Mouse (Mus musculus): ENCODE data around the gene Il12a. TPM values are rescaled to one million over a fixed set of nuclear protein-coding genes. Genes with fewer than 3 reads are reported as not detected.

The Il12a gene
- polyA plus RNA-seq, 1 experiment from 2014 or later = not detected

GRCm38 (mm10) chr3:68689346-68689745 lies 1.1 kb upstream of the Il12a start:
- Histone ChIP-seq H3K27me3 (ENCODE audit: control insufficient read depth, insufficient read depth, low read length) (no peaks in the 10 kb centered on the region; the same call in 1 of the 2 replicates), H3K9me3 (ENCODE audit: control insufficient read depth, low read length) (no peaks in the 10 kb centered on the region), H3K27ac (replicated peaks in 1 of 2; ENCODE audit: control insufficient read depth in 1 of 2, insufficient read depth in 1 of 2, low read depth in 2 of 2, low read length in 2 of 2) (no peak overlapping the region), H3K4me1 (ENCODE audit: control insufficient read depth in 2 of 2, insufficient read depth in 2 of 2, low read length in 2 of 2) (peaks cover 9 to 11% of the 10 kb centered on the region in 2 experiments), H3K36me3 (ENCODE audit: control insufficient read depth, insufficient read depth, low read length) (no peaks in the 10 kb centered on the region), H3K9ac (ENCODE audit: low read length) (no peak overlapping the region), H3K4me3 (ENCODE audit: control insufficient read depth in 1 of 2, insufficient read depth in 1 of 2, low read depth in 1 of 2, low read length in 2 of 2) (no peak overlapping the region), H3K4me2 (ENCODE audit: low read length) (no peak overlapping the region)
- WGBS = 88% methylated on average over 7 of the region's 7 CpGs
- no peak for ATAC-seq (ENCODE audit: insufficient number of reproducible peaks, insufficient read depth, low FRiP score, low read depth)

GRCm38 (mm10) chr3:68691100-68691778 lies 795 bp downstream of the Il12a start:
- Histone ChIP-seq H3K4me3 (ENCODE audit: control insufficient read depth in 1 of 2, insufficient read depth in 1 of 2, low read depth in 1 of 2, low read length in 2 of 2) (peak overlapping the region; percentile 23 to 27), H3K9me3 (ENCODE audit: control insufficient read depth, low read length) (no peaks in the 10 kb centered on the region), H3K4me2 (ENCODE audit: low read length) (peak overlapping the region; percentile 62), H3K27me3 (ENCODE audit: control insufficient read depth, insufficient read depth, low read length) (no peaks in the 10 kb centered on the region; the same call in 1 of the 2 replicates), H3K4me1 (ENCODE audit: control insufficient read depth in 2 of 2, insufficient read depth in 2 of 2, low read length in 2 of 2) (peaks cover 9 to 11% of the 10 kb centered on the region in 2 experiments), H3K27ac (replicated peaks in 1 of 2; ENCODE audit: control insufficient read depth in 1 of 2, insufficient read depth in 1 of 2, low read depth in 2 of 2, low read length in 2 of 2) (no peak overlapping the region), H3K36me3 (ENCODE audit: control insufficient read depth, insufficient read depth, low read length) (no peaks in the 10 kb centered on the region), H3K9ac (ENCODE audit: low read length) (peak overlapping the region; percentile 40; the same call in 1 of the 2 replicates)
- 45% methylated on average over 28 of the region's 28 CpGs for WGBS
- ATAC-seq (ENCODE audit: insufficient number of reproducible peaks, insufficient read depth, low FRiP score, low read depth) = no peak

GRCm38 (mm10) chr3:68691938-68692599 lies 1.6 kb downstream of the Il12a start:
- no peaks in the 10 kb centered on the region; the same call in 1 of the 2 replicates for H3K27me3 ChIP-seq (ENCODE audit: control insufficient read depth, insufficient read depth, low read length)
- WGBS = 55% methylated on average over 7 of the region's 7 CpGs
- H3K4me1 ChIP-seq (ENCODE audit: control insufficient read depth in 2 of 2, insufficient read depth in 2 of 2, low read length in 2 of 2) = peaks cover 9 to 11% of the 10 kb centered on the region in 2 experiments
- H3K27ac ChIP-seq (replicated peaks in 1 of 2; ENCODE audit: control insufficient read depth in 1 of 2, insufficient read depth in 1 of 2, low read depth in 2 of 2, low read length in 2 of 2) = no peak overlapping the region
- no peak overlapping the region for H3K9ac ChIP-seq (ENCODE audit: low read length)
- peak overlapping the region; percentile 62; the same call in 1 of the 2 replicates for H3K4me2 ChIP-seq (ENCODE audit: low read length)
- no peaks in the 10 kb centered on the region for H3K9me3 ChIP-seq (ENCODE audit: control insufficient read depth, low read length)
- no peaks in the 10 kb centered on the region for H3K36me3 ChIP-seq (ENCODE audit: control insufficient read depth, insufficient read depth, low read length)
- no peak for ATAC-seq (ENCODE audit: insufficient number of reproducible peaks, insufficient read depth, low FRiP score, low read depth)
- H3K4me3 ChIP-seq (ENCODE audit: control insufficient read depth in 1 of 2, insufficient read depth in 1 of 2, low read depth in 1 of 2, low read length in 2 of 2) = no peak overlapping the region

GRCm38 (mm10) chr3:68692600-68693225 lies 2.3 kb downstream of the Il12a start:
- Histone ChIP-seq H3K27ac (replicated peaks in 1 of 2; ENCODE audit: control insufficient read depth in 1 of 2, insufficient read depth in 1 of 2, low read depth in 2 of 2, low read length in 2 of 2) (no peak overlapping the region), H3K4me3 (ENCODE audit: control insufficient read depth in 1 of 2, insufficient read depth in 1 of 2, low read depth in 1 of 2, low read length in 2 of 2) (no peak overlapping the region), H3K4me2 (ENCODE audit: low read length) (no peak overlapping the region), H3K9me3 (ENCODE audit: control insufficient read depth, low read length) (no peaks in the 10 kb centered on the region), H3K4me1 (ENCODE audit: control insufficient read depth in 2 of 2, insufficient read depth in 2 of 2, low read length in 2 of 2) (peaks cover 9 to 11% of the 10 kb centered on the region in 2 experiments), H3K9ac (ENCODE audit: low read length) (no peak overlapping the region), H3K36me3 (ENCODE audit: control insufficient read depth, insufficient read depth, low read length) (no peaks in the 10 kb centered on the region), H3K27me3 (ENCODE audit: control insufficient read depth, insufficient read depth, low read length) (no peaks in the 10 kb centered on the region; the same call in 1 of the 2 replicates)
- ATAC-seq (ENCODE audit: insufficient number of reproducible peaks, insufficient read depth, low FRiP score, low read depth) = no peak
- WGBS = 81% methylated on average over 11 of the region's 11 CpGs

- no peaks in the 10 kb centered on the region; the same call in 1 of the 2 replicates for H3K27me3 ChIP-seq (ENCODE audit: control insufficient read depth, insufficient read depth, low read length)
- no peaks in the 10 kb centered on the region for H3K36me3 ChIP-seq (ENCODE audit: control insufficient read depth, insufficient read depth, low read length)
- peaks cover 9 to 11% of the 10 kb centered on the region in 2 experiments for H3K4me1 ChIP-seq (ENCODE audit: control insufficient read depth in 2 of 2, insufficient read depth in 2 of 2, low read length in 2 of 2)
- no peak overlapping the region for H3K4me2 ChIP-seq (ENCODE audit: low read length)
- no peak overlapping the region for H3K9ac ChIP-seq (ENCODE audit: low read length)
- no peaks in the 10 kb centered on the region for H3K9me3 ChIP-seq (ENCODE audit: control insufficient read depth, low read length)
- ATAC-seq (ENCODE audit: insufficient number of reproducible peaks, insufficient read depth, low FRiP score, low read depth) = no peak
- no peak overlapping the region for H3K4me3 ChIP-seq (ENCODE audit: control insufficient read depth in 1 of 2, insufficient read depth in 1 of 2, low read depth in 1 of 2, low read length in 2 of 2)
- 35% methylated on average over 11 of the region's 11 CpGs for WGBS
- no peak overlapping the region for H3K27ac ChIP-seq (replicated peaks in 1 of 2; ENCODE audit: control insufficient read depth in 1 of 2, insufficient read depth in 1 of 2, low read depth in 2 of 2, low read length in 2 of 2)
These were observed 3.1 kb downstream of the Il12a start for GRCm38 (mm10) chr3:68693441-68694048.

- no peak overlapping the region for H3K4me3 ChIP-seq (ENCODE audit: control insufficient read depth in 1 of 2, insufficient read depth in 1 of 2, low read depth in 1 of 2, low read length in 2 of 2)
- H3K27me3 ChIP-seq (ENCODE audit: control insufficient read depth, insufficient read depth, low read length) = no peaks in the 10 kb centered on the region; the same call in 1 of the 2 replicates
- ATAC-seq (ENCODE audit: insufficient number of reproducible peaks, insufficient read depth, low FRiP score, low read depth) = no peak
- no peak overlapping the region for H3K9ac ChIP-seq (ENCODE audit: low read length)
- 88% methylated on average over 5 of the region's 5 CpGs for WGBS
- H3K9me3 ChIP-seq (ENCODE audit: control insufficient read depth, low read length) = no peaks in the 10 kb centered on the region
- no peak overlapping the region for H3K4me2 ChIP-seq (ENCODE audit: low read length)
- H3K4me1 ChIP-seq (ENCODE audit: control insufficient read depth in 2 of 2, insufficient read depth in 2 of 2, low read length in 2 of 2) = peaks cover 9 to 11% of the 10 kb centered on the region in 2 experiments
- H3K27ac ChIP-seq (replicated peaks in 1 of 2; ENCODE audit: control insufficient read depth in 1 of 2, insufficient read depth in 1 of 2, low read depth in 2 of 2, low read length in 2 of 2) = no peak overlapping the region
- no peaks in the 10 kb centered on the region for H3K36me3 ChIP-seq (ENCODE audit: control insufficient read depth, insufficient read depth, low read length)
These were observed 4.9 kb downstream of the Il12a start for GRCm38 (mm10) chr3:68695321-68695720.

- Histone ChIP-seq H3K9ac (ENCODE audit: low read length) (no peak overlapping the region), H3K27ac (replicated peaks in 1 of 2; ENCODE audit: control insufficient read depth in 1 of 2, insufficient read depth in 1 of 2, low read depth in 2 of 2, low read length in 2 of 2) (no peak overlapping the region), H3K4me2 (ENCODE audit: low read length) (no peak overlapping the region), H3K4me1 (ENCODE audit: control insufficient read depth in 2 of 2, insufficient read depth in 2 of 2, low read length in 2 of 2) (peaks cover 3 to 8% of the 10 kb centered on the region in 2 experiments), H3K4me3 (ENCODE audit: control insufficient read depth in 1 of 2, insufficient read depth in 1 of 2, low read depth in 1 of 2, low read length in 2 of 2) (no peak overlapping the region), H3K27me3 (ENCODE audit: control insufficient read depth, insufficient read depth, low read length) (no peaks in the 10 kb centered on the region), H3K9me3 (ENCODE audit: control insufficient read depth, low read length) (no peaks in the 10 kb centered on the region), H3K36me3 (ENCODE audit: control insufficient read depth, insufficient read depth, low read length) (no peaks in the 10 kb centered on the region)
- no peak for ATAC-seq (ENCODE audit: insufficient number of reproducible peaks, insufficient read depth, low FRiP score, low read depth)
- WGBS = 84% methylated on average over 3 of the region's 3 CpGs
These were observed 6.2 kb downstream of the Il12a start for GRCm38 (mm10) chr3:68696495-68697200.
